Mouse (Mus musculus): Measurements from ENCODE around the gene Zfp810.
"Not testable (repeated sequence)": the region's sequence is repeated elsewhere in the genome, so short reads cannot be mapped to it uniquely, and the experiment has no call there.

Gene Zfp810

GRCm38 (mm10) chr9:22307156-22307919, at the start of gene Zfp810:
TSS of gene Zfp810 (minus strand) at chr9:22307648.
- DNase-seq = peak; percentile 89 to 95

GRCm38 (mm10) chr9:22355919-22356318, 48.5 kb upstream of the Zfp810 start:
- DNase-seq = no peak

GRCm38 (mm10) chr9:22353901-22354300, 46.5 kb upstream of the Zfp810 start:
- no peak for DNase-seq

- DNase-seq = no peak
Observed at GRCm38 (mm10) chr9:22353465-22353864, 46.0 kb upstream of the Zfp810 start.

- no peak for DNase-seq
Observed at GRCm38 (mm10) chr9:22340331-22340730, 32.9 kb upstream of the Zfp810 start.

GRCm38 (mm10) chr9:22337217-22337616, 29.8 kb upstream of the Zfp810 start:
- no peak for DNase-seq

GRCm38 (mm10) chr9:22327475-22328387, 20.3 kb upstream of the Zfp810 start:
- peak; percentile 80 to 87 for DNase-seq

- DNase-seq = no peak
Observed at GRCm38 (mm10) chr9:22327099-22327474, 19.6 kb upstream of the Zfp810 start.

GRCm38 (mm10) chr9:22324579-22324978, 17.1 kb upstream of the Zfp810 start:
- no peak for DNase-seq

GRCm38 (mm10) chr9:22322381-22323211, 15.1 kb upstream of the Zfp810 start:
- no peak for DNase-seq

GRCm38 (mm10) chr9:22319109-22319508, 11.7 kb upstream of the Zfp810 start:
- DNase-seq = no peak

GRCm38 (mm10) chr9:22316047-22316446, 8.6 kb upstream of the Zfp810 start:
- DNase-seq = not testable (repeated sequence)

- DNase-seq = no peak
Observed at GRCm38 (mm10) chr9:22314066-22314465, 6.6 kb upstream of the Zfp810 start.

- DNase-seq = no peak
Observed at GRCm38 (mm10) chr9:22313218-22313617, 5.8 kb upstream of the Zfp810 start.

GRCm38 (mm10) chr9:22309651-22310050, 2.2 kb upstream of the Zfp810 start:
- DNase-seq = no peak

GRCm38 (mm10) chr9:22307920-22308262, 443 bp upstream of the Zfp810 start:
- DNase-seq = not testable (repeated sequence)

GRCm38 (mm10) chr9:22306726-22307125, 722 bp downstream of the Zfp810 start:
- DNase-seq = no peak

- DNase-seq = no peak
Observed at GRCm38 (mm10) chr9:22302199-22302598, 5.2 kb downstream of the Zfp810 start.

- no peak for DNase-seq
Observed at GRCm38 (mm10) chr9:22278733-22279132, 28.7 kb downstream of the Zfp810 start.

- DNase-seq = no peak
Observed at GRCm38 (mm10) chr9:22268886-22269285, 38.6 kb downstream of the Zfp810 start.

GRCm38 (mm10) chr9:22262611-22263010, 44.8 kb downstream of the Zfp810 start:
- DNase-seq = no peak

GRCm38 (mm10) chr9:22261594-22261993, 45.9 kb downstream of the Zfp810 start:
- DNase-seq = no peak

GRCm38 (mm10) chr9:22260092-22260422, 47.4 kb downstream of the Zfp810 start:
- DNase-seq = no peak
